Mouse (Mus musculus): ENCODE measurements around the gene Gm3045. TPM values are rescaled to one million over a fixed set of nuclear protein-coding genes. Genes with fewer than 3 reads are reported as not detected.

Gm3045 gene
- total RNA-seq, 1 experiment from 2014 or later = not detected

Other genes with a start within 250 kb of the Gm3045 start
- 1.1 and 2.4 TPM in 2 replicates for gene Tifab, start 247.7 kb upstream of the Gm3045 start, total RNA-seq (2021)
- gene Neurog1, start 174.4 kb upstream of the Gm3045 start, total RNA-seq (2021) = not detected in 2 replicates
- gene Cxcl14, start 130.0 kb upstream of the Gm3045 start, total RNA-seq (2021) = 23.9 and 27.3 TPM in 2 replicates
- 2.7 and 4.6 TPM in 2 replicates for gene Slc25a48, start 11.8 kb downstream of the Gm3045 start, total RNA-seq (2021)
- not detected in 2 replicates for gene Il9, start 55.7 kb downstream of the Gm3045 start, total RNA-seq (2021)
- gene Fbxl21, start 95.9 kb downstream of the Gm3045 start, total RNA-seq (2021) = 2.7 and 3.0 TPM in 2 replicates
- 1.3 and 46.7 TPM in 2 replicates for gene Lect2, start 121.9 kb downstream of the Gm3045 start, total RNA-seq (2021)
- gene Tgfbi, start 182.9 kb downstream of the Gm3045 start, total RNA-seq (2021) = 40.1 and 59.6 TPM in 2 replicates